Mouse (Mus musculus) gonadal fat pad, adult 2 months (tissue): ENCODE data around the gene Sclt1. TPM values are rescaled to one million over a fixed set of nuclear protein-coding genes. Genes with fewer than 3 reads are reported as not detected.

ENCODE experiments used
- DNase-seq: peaks from one replicate; pipeline ENCODE4 v3.0.0-alpha.2; 2012; ENCODE audit warnings: low read depth
- polyA plus RNA-seq: library from polyadenylated mRNA; depleted of rRNA; stranded (reverse); fragments of >200 nt; gene quantifications from 2 replicates; pipeline ENCODE4 v1.2.3, GENCODE M21; 2012; rRNA removed

Gene Sclt1
- polyA plus RNA-seq, 1 experiment: 4.0 TPM

DNA sequence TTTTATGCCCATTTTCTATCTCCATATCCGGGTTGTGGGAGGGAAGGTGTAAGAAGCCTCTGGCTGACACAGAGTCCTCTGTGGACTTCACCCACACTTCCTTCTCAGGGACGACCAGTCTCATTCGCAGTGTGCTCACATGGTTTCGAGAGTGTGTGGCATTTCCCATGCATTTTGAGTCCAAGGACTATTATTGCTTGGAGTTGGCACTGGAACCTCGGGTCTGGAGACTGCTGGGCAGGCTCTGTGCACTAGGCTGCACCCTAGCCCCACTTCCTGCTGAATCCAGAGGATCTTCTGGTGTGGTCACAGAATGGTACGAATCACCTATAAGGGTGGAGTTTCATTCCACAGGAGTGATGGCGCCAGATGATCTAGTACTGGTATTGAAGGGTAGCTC is 155.4 kb downstream of the Sclt1 start:
- no peak for DNase-seq

DNA sequence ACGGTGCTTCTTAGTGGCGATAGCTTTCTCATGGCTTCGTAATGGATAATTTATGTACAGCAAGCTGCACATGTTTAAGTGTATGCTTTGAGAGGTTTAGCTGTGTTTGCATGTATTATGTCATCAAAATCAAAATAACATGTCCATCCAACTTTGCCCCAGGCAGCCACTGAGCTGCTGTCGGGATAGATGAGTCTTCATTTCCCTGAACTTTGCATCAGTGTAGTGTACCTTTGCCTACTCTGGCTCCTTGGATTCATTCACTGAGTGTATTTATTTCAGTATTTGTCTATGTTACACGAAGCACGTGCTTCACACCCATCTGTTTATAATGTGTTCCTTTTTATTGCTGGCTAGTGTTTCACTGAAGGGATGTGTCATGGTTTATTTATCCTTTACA is 156.0 kb downstream of the Sclt1 start:
- no peak for DNase-seq

DNA sequence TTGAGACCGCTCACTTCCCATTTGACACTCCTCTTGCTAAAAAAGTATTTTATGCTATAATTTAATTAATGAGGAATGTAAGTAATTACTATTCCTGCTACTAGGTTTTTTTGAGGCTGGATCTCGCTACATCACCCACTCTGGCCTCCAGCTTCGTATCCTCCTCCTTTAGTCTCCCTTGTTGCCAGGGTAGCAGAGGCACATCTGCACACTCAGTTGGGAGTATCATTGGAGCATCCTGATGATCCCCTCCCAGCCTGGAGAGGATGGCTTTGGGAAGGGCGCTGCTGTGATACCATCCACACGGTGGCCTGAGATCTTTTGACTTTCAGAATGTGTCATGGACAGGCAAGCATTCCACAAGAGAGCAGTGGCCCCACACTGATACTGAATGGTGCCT is 156.8 kb downstream of the Sclt1 start:
- DNase-seq: no peak

DNA sequence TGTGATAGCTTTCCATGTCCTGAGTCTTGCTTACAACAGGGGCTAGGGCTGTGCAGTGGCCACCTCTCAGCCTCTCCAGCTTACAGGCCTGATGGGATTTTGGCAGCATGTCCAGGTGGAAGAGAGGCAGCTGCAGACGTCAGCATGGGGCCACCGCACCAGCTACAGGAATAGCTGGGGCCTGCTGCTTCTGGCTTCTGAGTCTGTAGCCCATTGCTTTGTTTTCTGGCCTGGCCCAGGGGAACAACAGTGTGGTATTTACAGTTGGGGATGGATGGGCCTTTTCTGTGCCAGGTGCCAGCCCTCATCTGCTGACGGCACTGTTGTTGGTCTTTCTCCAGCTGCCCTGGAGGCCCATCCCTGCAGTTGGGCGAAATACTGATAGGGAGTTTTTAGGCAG is 158.7 kb downstream of the Sclt1 start:
- no peak for DNase-seq

DNA sequence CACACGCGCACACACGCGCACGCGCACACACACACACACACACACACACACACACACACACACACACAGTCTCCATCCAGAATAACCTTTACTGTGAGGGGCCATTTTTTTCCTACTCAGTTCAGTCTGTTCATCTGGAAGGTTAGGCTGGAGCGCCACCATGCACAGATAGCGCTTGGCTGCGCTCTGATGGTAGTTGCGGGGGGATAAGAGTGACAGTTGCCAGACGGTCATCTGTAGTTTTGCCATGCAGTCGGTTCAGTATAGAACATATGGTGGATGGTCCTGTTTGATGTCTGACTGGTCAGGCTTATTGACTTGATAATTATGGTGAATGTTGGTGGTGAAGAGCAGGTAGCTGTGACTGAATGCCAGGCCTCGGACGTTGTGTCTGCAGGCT is 159.2 kb downstream of the Sclt1 start:
- no peak for DNase-seq

DNA sequence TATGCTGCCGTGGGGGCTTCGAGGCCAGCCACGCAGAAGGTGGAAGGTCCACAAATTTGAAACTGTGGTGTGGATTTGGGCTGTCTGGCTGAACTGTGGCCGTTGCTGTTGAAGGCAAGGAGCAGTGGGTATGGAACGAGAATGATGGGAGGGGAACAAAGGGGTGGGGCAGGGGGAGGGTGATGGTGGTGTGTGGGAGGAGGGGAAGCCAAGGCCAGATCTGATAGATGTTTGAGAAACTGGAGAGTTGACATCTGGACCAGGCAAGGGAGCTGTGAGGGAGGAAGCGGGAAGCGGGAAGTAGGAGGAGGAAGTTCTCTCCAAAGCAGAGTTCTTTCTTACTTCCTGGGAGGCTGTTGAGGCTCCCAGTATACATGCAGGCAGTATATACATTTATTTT is 160.1 kb downstream of the Sclt1 start:
- DNase-seq: no peak

DNA sequence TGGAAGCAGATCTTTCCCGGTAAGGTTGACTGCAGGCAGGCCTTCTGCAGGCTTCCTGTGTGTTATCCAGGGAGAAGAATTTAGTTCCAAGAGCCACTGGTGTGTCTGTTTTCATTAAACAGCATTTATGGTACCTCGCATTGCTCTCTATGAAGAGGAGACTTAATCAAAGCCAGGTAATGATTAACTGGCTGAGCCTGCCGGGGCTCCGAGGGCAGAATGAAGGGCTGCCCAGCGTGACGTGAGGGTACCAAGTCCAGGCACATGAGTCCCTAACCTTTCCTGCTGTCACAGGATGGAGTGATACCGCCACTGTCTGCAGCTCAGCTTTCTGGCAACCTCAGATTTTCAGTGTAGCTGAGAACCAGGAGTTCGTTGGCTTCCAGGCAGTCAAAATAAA is 160.9 kb downstream of the Sclt1 start:
- DNase-seq: no peak

DNA sequence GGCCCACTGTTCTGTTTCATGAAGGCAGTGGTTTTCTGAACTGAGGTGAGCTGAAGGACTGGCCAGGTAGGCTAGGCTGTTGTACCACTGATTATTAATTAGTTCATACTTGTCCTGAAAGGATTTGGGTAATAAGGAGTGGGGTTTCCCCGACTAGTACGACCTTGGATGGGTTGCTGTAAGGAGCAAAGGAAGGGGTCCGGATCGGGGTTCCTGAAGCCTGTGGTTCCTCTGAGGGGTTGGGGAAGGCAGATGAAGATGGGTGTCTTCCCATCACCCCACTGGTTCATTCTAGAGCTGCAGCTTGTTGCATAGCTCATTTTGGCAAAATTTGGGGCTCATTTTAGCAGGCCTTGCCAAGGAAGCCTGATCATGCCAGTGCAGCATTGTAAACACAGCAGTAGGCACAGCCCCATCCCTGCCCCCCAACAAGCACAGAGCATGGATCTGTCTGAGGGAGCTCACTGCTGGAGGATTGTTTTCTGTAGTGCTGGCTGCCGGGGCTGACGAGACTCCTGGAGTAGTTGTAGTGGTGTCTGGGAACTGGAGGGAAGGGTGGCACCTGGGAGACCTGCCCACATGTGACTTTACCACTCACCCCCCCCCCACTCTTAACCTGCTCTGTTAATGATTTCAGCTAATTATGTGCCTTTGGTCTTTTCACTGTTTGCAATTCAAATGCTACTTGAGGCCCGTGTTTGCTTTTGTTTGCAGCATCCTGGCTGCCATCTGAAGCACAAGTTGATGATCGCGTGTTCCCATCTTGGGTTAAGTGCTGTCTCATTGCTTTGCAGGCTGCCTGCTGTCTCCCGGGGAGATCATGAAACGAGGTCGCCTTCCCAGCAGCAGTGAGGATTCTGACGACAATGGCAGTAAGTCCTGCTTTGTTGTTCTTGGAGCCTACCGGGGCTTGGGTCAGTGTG is 161.7 kb downstream of the Sclt1 start:
- DNase-seq: no peak

DNA sequence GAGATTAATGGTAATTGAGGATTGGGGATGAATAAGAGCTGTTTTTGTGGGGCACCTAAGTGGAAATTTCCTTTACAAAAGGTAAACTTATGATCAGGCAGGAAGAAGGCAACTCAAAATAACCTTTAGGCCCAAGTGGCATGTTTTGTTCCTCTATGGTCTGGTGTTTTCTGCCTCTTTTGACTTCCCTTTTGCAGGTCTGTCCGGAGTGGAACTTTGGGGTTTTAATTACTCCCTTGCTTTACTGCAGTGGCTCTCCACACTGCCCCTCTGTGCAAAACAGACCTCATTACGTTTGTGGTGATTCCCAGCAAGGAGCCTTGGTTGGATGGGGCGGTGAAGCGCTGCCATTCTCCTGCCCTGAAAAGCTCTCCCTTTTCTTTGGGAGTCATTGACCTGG is 162.4 kb downstream of the Sclt1 start:
- no peak for DNase-seq

DNA sequence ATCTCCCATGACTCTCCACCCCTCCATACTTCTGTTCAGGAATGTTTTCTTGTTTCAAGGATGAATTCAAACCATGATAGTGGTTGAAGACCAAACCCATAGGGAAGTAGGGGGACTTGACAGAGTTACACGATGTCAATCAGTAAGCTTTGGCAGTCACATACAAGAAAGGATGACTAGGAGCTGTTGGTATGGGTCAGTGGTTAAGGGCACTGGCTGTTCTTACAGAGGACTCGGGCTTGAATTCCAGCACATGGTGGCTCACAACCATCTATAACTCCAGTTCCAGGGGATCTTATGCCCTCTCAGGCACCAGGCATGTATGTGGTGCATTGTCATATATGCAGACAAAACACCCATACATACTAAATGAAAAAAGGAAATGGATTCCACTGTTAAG is 165.1 kb downstream of the Sclt1 start:
- DNase-seq: no peak

Other genes starting within 250 kb of the Sclt1 start
- gene Jade1, start 186.8 kb downstream of the Sclt1 start, polyA plus RNA-seq: 24.3 and 25.4 TPM in 2 replicates
- 4.0 and 4.2 TPM in 2 replicates for gene D3Ertd751e, start 97 bp upstream of the Sclt1 start, polyA plus RNA-seq